Mouse (Mus musculus): Measurements from ENCODE around the gene Scgb2b21. TPM values are rescaled to one million over a fixed set of nuclear protein-coding genes. Genes with fewer than 3 reads are reported as not detected.

The Scgb2b21 gene
- not detected in 2 replicates for polyA plus RNA-seq (2015; fragmentation: Nextera tagmentation; extraction: Ambion mirVana)

DNA sequence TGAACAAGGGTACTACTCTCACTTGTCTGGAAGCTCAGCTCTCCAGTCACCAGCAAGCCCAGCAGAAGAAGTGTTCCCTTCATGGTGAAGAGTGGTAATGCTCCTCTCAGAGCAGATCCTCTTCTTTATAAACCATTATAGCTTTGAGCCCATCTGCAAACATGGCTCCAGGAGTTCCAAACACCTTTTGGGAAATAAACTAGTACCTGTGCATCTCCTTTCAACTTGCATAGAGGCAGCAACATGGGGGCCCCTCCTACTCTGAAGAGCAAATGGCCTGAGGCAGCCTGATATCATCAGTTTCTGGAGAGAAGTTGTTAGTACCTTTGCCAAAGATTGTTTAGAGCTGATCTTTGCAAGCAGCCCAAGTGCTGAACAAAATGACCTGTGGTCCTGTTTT lies at the start of gene Scgb2b21:
Gene Scgb2b21 (minus strand): TSS at position 101 of the 400 bp plus-strand sequence.

Other genes with a start within 250 kb of the Scgb2b21 start
- gene Scgb2b19, start 240.1 kb downstream of the Scgb2b21 start, polyA plus RNA-seq (2015; fragmentation: Nextera tagmentation; extraction: Ambion mirVana): not detected in 2 replicates
- gene Scgb1b19, start 233.2 kb downstream of the Scgb2b21 start, polyA plus RNA-seq (2015; fragmentation: Nextera tagmentation; extraction: Ambion mirVana): not detected in 2 replicates
- not detected in 2 replicates for gene Scgb2b20, start 154.1 kb downstream of the Scgb2b21 start, polyA plus RNA-seq (2015; fragmentation: Nextera tagmentation; extraction: Ambion mirVana)
- not detected in 2 replicates for gene Scgb1b20, start 147.2 kb downstream of the Scgb2b21 start, polyA plus RNA-seq (2015; fragmentation: Nextera tagmentation; extraction: Ambion mirVana)
- gene Scgb2b24, start 218.9 kb upstream of the Scgb2b21 start, polyA plus RNA-seq (2015; fragmentation: Nextera tagmentation; extraction: Ambion mirVana): not detected in 2 replicates
- not detected in 2 replicates for gene Scgb1b24, start 223.3 kb upstream of the Scgb2b21 start, polyA plus RNA-seq (2015; fragmentation: Nextera tagmentation; extraction: Ambion mirVana)